Mouse (Mus musculus) ES-E14 (cell line): ENCODE results near the gene Ehmt2. TPM values are rescaled to one million over a fixed set of nuclear protein-coding genes. Genes with fewer than 3 reads are reported as not detected.

Experiments used
- DNase-seq: peaks from one replicate; pipeline ENCODE4 v3.0.0-alpha.2; 2013; ENCODE audit warnings: low read depth, low spot score
- H3K27ac ChIP-seq: 2 replicates; pipeline ENCODE4 v1.5.1; 2012; ENCODE audit warnings: low read depth, mild to moderate bottlenecking, low read length, moderate library complexity, mixed read lengths; ENCODE audit not compliant: poor library complexity, insufficient read depth, severe bottlenecking
- H3K36me3 ChIP-seq: 2 replicates; pipeline ENCODE4 v1.6.1; 2012; ENCODE audit warnings: mild to moderate bottlenecking, low read length, moderate library complexity, mixed read lengths; ENCODE audit not compliant: control insufficient read depth, poor library complexity, insufficient read depth, severe bottlenecking
- H3K4me1 ChIP-seq, 2 experiments: fragments of 150-350 bp in 1 of 2; sonication (generic) in 1 of 2; 2 replicates each; pipeline ENCODE4 v1.6.1; 2012; ENCODE audit warnings: low read length in 2 of 2, mild to moderate bottlenecking in 1 of 2, mixed read lengths in 1 of 2; ENCODE audit not compliant: control insufficient read depth in 2 of 2, insufficient read depth in 2 of 2, poor library complexity in 1 of 2
- H3K4me3 ChIP-seq, 2 experiments: fragments of 150-350 bp in 1 of 2; sonication (generic) in 1 of 2; 2 replicates each; pipeline ENCODE4 v1.5.1; 2012; ENCODE audit warnings: low read length in 2 of 2, low read depth in 1 of 2, mild to moderate bottlenecking in 1 of 2, mixed read lengths in 1 of 2; ENCODE audit not compliant: insufficient read depth in 1 of 2, poor library complexity in 1 of 2, severe bottlenecking in 1 of 2
- H3K9ac ChIP-seq: 2 replicates; pipeline ENCODE4 v1.6.1; 2012; ENCODE audit warnings: low read depth, mild to moderate bottlenecking, low read length, mixed read lengths; ENCODE audit not compliant: poor library complexity, insufficient read depth, severe bottlenecking
- H3K9me3 ChIP-seq: fragments of 150-350 bp; sonication (generic); 2 replicates; pipeline ENCODE4 v1.6.1; 2012; ENCODE audit warnings: low read depth, mild to moderate bottlenecking, low read length; ENCODE audit not compliant: control insufficient read depth, insufficient read depth
- CHD2 ChIP-seq: IDR thresholded peaks from 2 replicates; pipeline ENCODE4 v1.6.1; 2014; ENCODE audit warnings: mild to moderate bottlenecking, low read depth, low read length, inconsistent platforms
- HCFC1 ChIP-seq: IDR thresholded peaks from 2 replicates; pipeline ENCODE4 v1.6.1; 2012; ENCODE audit warnings: low read length, inconsistent platforms, borderline replicate concordance; ENCODE audit not compliant: insufficient read depth
- MAFK ChIP-seq: IDR thresholded peaks from 2 replicates; pipeline ENCODE4 v1.6.1; 2014; ENCODE audit warnings: mild to moderate bottlenecking, low read depth, low read length, inconsistent platforms; ENCODE audit not compliant: insufficient read depth
- ZC3H11A ChIP-seq: IDR thresholded peaks from 2 replicates; pipeline ENCODE4 v1.6.1; 2012; ENCODE audit warnings: low read depth, mild to moderate bottlenecking, inconsistent platforms, low read length, borderline replicate concordance
- ZNF384 ChIP-seq: IDR thresholded peaks from 2 replicates; pipeline ENCODE4 v1.6.1; 2012; ENCODE audit warnings: low read depth, low read length, inconsistent platforms
- in situ Hi-C, 2 experiments: fragments of 600-800 bp; cut with MboI; formaldehyde crosslinking; loops; one replicate each; pipeline ENCODE4 v1.15.1; 2025; ENCODE audit warnings: low sequenced_read_pairs in 2 of 2, inconsistent platforms in 1 of 2; ENCODE audit not compliant: unreplicated experiment in 2 of 2
- total RNA-seq: library from RNA; depleted of rRNA; stranded (reverse); fragments of 300-350 nt; gene quantifications from 2 replicates; pipeline ENCODE4 v1.2.3, GENCODE M21; 2012

Gene Ehmt2
- total RNA-seq, 1 experiment: 124 TPM

DNA sequence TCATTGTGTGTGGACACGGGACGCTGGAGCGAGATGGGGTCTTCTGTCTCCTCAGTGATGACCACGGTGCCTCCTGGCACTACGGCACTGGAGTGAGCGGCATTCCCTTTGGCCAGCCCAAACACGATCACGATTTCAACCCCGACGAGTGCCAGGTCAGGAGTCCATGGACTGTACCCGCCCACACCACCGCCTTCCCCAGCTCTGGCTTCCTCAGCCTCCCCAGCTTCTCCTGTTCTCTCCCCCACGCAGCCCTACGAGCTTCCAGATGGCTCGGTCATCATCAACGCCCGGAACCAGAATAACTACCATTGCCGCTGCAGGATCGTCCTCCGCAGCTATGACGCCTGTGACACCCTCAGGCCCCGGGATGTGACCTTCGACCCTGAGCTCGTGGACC lies 35.8 kb downstream of the Ehmt2 start:
- Histone ChIP-seq H3K9me3 (no peaks in the 10 kb centered on the region), H3K36me3 (peaks cover 14% of the 10 kb centered on the region; the same call in 1 of the 2 replicates), H3K27ac (no peak overlapping the region), H3K4me3 (peak overlapping the region; percentile 1 to 20; a peak in 1 of 4 replicates), H3K9ac (peak overlapping the region; percentile 2; the same call in 1 of the 2 replicates), H3K4me1 (peaks cover 0 to 12% of the 10 kb centered on the region in 2 experiments; a peak in 2 of 4 replicates)
- in situ Hi-C loops: no loop called here
- no peak for DNase-seq
- TF ChIP-seq CHD2: no peak
- no peak for TF ChIP-seq ZC3H11A
- TF ChIP-seq MAFK: no peak
- TF ChIP-seq HCFC1: no peak

DNA sequence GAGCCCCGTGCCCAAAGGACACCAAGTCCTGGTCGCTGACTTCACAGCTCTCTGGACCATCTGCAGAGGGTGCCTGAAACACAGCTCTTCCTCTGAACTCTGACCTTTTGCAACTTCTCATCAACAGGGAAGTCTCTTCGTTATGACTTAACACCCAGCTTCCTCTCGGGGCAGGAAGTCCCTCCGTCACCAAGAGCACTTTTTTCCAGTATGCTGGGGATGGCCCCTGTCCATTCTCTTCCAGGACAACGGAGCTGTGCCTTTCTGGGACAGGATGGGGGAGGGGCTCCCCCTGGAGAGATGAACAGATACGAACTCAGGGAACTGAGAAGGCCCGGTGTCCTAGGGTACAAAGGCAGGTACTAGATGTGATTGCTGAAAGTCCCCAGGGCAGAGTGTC lies 36.6 kb downstream of the Ehmt2 start:
- H3K9ac ChIP-seq: peak overlapping the region; percentile 4; the same call in 1 of the 2 replicates
- H3K4me3 ChIP-seq: no peak overlapping the region

DNA sequence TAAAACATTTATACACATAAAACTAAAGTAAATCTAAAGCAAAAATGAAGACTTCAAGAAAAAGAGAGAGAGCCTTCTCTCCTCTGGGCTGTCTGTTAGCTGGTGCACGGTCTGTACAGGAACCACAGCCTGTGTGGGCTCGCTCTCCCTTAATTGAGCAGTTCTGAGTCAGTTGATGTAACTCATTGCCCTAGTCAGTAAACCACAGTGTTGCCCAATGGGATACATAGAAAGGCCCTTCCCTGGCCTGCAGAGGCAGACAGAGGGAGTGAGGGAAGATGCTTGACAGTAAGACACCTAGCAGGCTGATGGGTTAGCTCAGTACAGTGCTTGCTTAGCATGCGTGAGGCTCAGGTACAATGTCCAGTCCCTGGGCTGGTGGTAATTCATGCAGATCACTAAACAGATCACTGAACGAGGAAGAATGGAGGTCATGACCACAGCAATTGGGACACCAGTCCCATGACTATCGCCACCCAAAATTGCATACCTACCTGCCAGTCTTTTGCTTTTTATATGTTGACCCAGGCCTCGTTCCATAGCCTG lies 39.8 kb downstream of the Ehmt2 start:
- no peak overlapping the region for H3K27ac ChIP-seq
- H3K36me3 ChIP-seq: peaks cover 12% of the 10 kb centered on the region; the same call in 1 of the 2 replicates
- H3K9ac ChIP-seq: no peak overlapping the region
- no peak for DNase-seq
- no peak overlapping the region for H3K4me3 ChIP-seq
- TF ChIP-seq HCFC1 (no peak), ZNF384 (no peak), CHD2 (no peak), MAFK (no peak), ZC3H11A (no peak)
- in situ Hi-C loops: no loop called here
- H3K9me3 ChIP-seq: no peaks in the 10 kb centered on the region
- peaks cover 0 to 10% of the 10 kb centered on the region in 2 experiments; a peak in 2 of 4 replicates for H3K4me1 ChIP-seq

More for the DNA sequence above, 36.6 kb downstream of the Ehmt2 start:
- Histone ChIP-seq H3K9me3 (no peaks in the 10 kb centered on the region), H3K27ac (no peak overlapping the region), H3K36me3 (peaks cover 14% of the 10 kb centered on the region; the same call in 1 of the 2 replicates), H3K4me1 (peaks cover 0 to 12% of the 10 kb centered on the region in 2 experiments; a peak in 2 of 4 replicates)
- TF ChIP-seq MAFK: no peak
- in situ Hi-C loops: no loop called here
- DNase-seq: no peak

DNA sequence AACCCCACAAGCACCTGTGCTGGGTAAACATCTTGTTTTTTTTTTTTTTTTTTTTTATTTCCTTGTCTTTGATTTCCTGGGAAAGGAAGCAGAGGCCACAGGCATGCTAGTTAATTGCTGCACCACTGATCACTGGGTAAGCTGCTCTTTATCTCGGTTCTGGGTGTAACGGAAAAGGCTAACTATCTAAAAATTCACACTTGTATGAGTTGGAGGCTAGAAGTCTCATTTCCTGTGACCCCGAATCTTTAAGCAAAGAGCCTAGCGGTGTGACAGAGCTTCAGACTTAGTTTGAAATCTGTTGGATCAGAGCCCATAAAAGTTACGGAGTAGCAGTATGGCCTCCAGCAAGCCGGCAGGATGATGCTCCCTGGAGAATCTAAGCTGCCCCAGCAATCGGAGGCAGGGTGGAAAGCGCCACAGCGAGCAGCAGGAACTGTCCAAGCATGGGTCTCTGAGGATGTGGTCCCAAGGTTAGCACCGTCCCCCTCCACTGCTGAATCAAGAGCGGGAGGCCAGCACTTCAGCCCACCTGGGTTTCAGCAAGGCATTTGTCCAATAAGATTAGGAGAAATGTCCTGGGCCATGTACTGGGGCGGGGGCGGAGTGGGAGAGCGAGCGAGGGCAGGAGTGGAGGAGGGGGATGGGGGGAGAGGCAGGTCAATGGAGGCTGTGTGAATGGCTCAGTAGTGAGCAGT lies 43.2 kb downstream of the Ehmt2 start:
- TF ChIP-seq CHD2 (no peak), ZC3H11A (no peak), HCFC1 (no peak), ZNF384 (peak; percentile 86)
- Histone ChIP-seq H3K36me3 (no peaks in the 10 kb centered on the region), H3K9ac (peak overlapping the region; percentile 20), H3K27ac (no peak overlapping the region; the same call in 1 of the 2 replicates), H3K9me3 (no peaks in the 10 kb centered on the region), H3K4me1 (no peaks in the 10 kb centered on the region), H3K4me3 (peak overlapping the region; percentile 36 to 60)
- DNase-seq: no peak
- in situ Hi-C loops: no loop called here
